Mouse (Mus musculus) MEL (cell line): ENCODE measurements around the gene Man1c1.

Experiments used
- BHLHE40 ChIP-seq: IDR thresholded peaks from 2 replicates; pipeline ENCODE4 v1.6.1; 2012; ENCODE audit warnings: low read depth, mild to moderate bottlenecking, inconsistent platforms, low read length, improper control_type of control experiment, borderline replicate concordance
- GATA1 ChIP-seq: IDR thresholded peaks from 2 replicates; pipeline ENCODE4 v1.6.1; 2011; ENCODE audit warnings: low read depth, low read length, improper control_type of control experiment
- HCFC1 ChIP-seq: IDR thresholded peaks from 2 replicates; pipeline ENCODE4 v1.6.1; 2012; ENCODE audit warnings: low read depth, mild to moderate bottlenecking, inconsistent platforms, low read length, improper control_type of control experiment, moderate library complexity
- POLR2A ChIP-seq, 2 experiments: IDR thresholded peaks; 2 replicates each; pipeline ENCODE4 v1.6.1; 2011 to 2012; ENCODE audit warnings: low read length in 2 of 2, mild to moderate bottlenecking in 2 of 2, control low read depth in 1 of 2, improper control_type of control experiment in 1 of 2, low read depth in 1 of 2, moderate library complexity in 1 of 2; ENCODE audit not compliant: control insufficient read depth in 1 of 2, insufficient read depth in 1 of 2, poor library complexity in 1 of 2
- USF1 ChIP-seq: IDR thresholded peaks from 2 replicates; pipeline ENCODE4 v1.6.1; 2014; ENCODE audit warnings: low read depth, mild to moderate bottlenecking, inconsistent platforms, low read length, improper control_type of control experiment, moderate library complexity

- TF ChIP-seq POLR2A (IDR thresholded peaks at IDR 0.05; ENCODE audit: control insufficient read depth in 1 of 2, insufficient read depth in 1 of 2, low read depth in 1 of 2, low read length in 2 of 2, poor library complexity in 1 of 2), result no peak
- TF ChIP-seq BHLHE40, result no peak
- TF ChIP-seq USF1, result no peak
- TF ChIP-seq HCFC1, result no peak
- TF ChIP-seq GATA1, result no peak
Observed at GRCm38 (mm10) chr4:134651358-134651757, 52.7 kb downstream of the Man1c1 start.
